Mouse (Mus musculus) MEL (cell line): ENCODE data around the gene Hpn. TPM values are rescaled to one million over a fixed set of nuclear protein-coding genes. Genes with fewer than 3 reads are reported as not detected.

Source experiments
- DNase-seq: peaks from one replicate; pipeline ENCODE4 v3.0.0; 2011; ENCODE audit warnings: low read depth, low spot score
- H3K27ac ChIP-seq: 2 replicates; pipeline ENCODE4 v1.5.1; 2012; ENCODE audit warnings: low read depth, mild to moderate bottlenecking, control low read depth, low read length, moderate library complexity; ENCODE audit not compliant: control insufficient read depth
- H3K27me3 ChIP-seq, 2 experiments: fragments of 150-350 bp in 1 of 2; sonication (generic) in 1 of 2; 2 replicates each; pipeline ENCODE4 v1.6.1; 2012; ENCODE audit warnings: low read length in 2 of 2, mild to moderate bottlenecking in 2 of 2, improper control_type of control experiment in 1 of 2, moderate library complexity in 1 of 2; ENCODE audit not compliant: insufficient read depth in 2 of 2, control insufficient read depth in 1 of 2
- H3K36me3 ChIP-seq, 2 experiments: 2 replicates each; pipeline ENCODE4 v1.6.1; 2012 to 2014; ENCODE audit warnings: low read length in 2 of 2, improper control_type of control experiment in 1 of 2, inconsistent platforms in 1 of 2, mild to moderate bottlenecking in 1 of 2; ENCODE audit not compliant: insufficient read depth in 2 of 2, control insufficient read depth in 1 of 2
- H3K4me1 ChIP-seq, 2 experiments: fragments of 150-350 bp in 1 of 2; sonication (generic) in 1 of 2; 2 replicates each; pipeline ENCODE4 v1.6.1; 2012; ENCODE audit warnings: low read length in 2 of 2, improper control_type of control experiment in 1 of 2, mild to moderate bottlenecking in 1 of 2; ENCODE audit not compliant: insufficient read depth in 2 of 2, control insufficient read depth in 1 of 2
- H3K4me3 ChIP-seq, 2 experiments: fragments of 150-350 bp in 1 of 2; sonication (generic) in 1 of 2; 2 replicates each; pipeline ENCODE4 v1.5.1; 2012; ENCODE audit warnings: low read depth in 2 of 2, low read length in 2 of 2, mild to moderate bottlenecking in 2 of 2, moderate library complexity in 2 of 2, control low read depth in 1 of 2, improper control_type of control experiment in 1 of 2; ENCODE audit not compliant: control insufficient read depth in 1 of 2, insufficient read depth in 1 of 2
- H3K79me2 ChIP-seq: 2 replicates; pipeline ENCODE4 v1.6.1; 2012; ENCODE audit warnings: mild to moderate bottlenecking, low read length, moderate library complexity; ENCODE audit not compliant: control insufficient read depth, poor library complexity, insufficient read depth
- H3K9ac ChIP-seq: 2 replicates; pipeline ENCODE4 v1.6.1; 2012; ENCODE audit warnings: low read depth, mild to moderate bottlenecking, control low read depth, low read length, moderate library complexity; ENCODE audit not compliant: control insufficient read depth, poor library complexity, severe bottlenecking
- H3K9me3 ChIP-seq: fragments of 150-350 bp; sonication (generic); replicated peaks from 2 replicates; pipeline ENCODE4 v1.6.1; 2012; ENCODE audit warnings: mild to moderate bottlenecking, low read length, improper control_type of control experiment, moderate library complexity; ENCODE audit not compliant: insufficient read depth
- CTCF ChIP-seq, 3 experiments: IDR thresholded peaks in 2 of 3; conservative IDR thresholded peaks in 1 of 3; 2 replicates each; pipeline ENCODE4 v1.5.1; 2011 to 2012; ENCODE audit warnings: low read length in 3 of 3, low read depth in 2 of 3, mild to moderate bottlenecking in 2 of 3, improper control_type of control experiment in 1 of 3, inconsistent platforms in 1 of 3, mixed read lengths in 1 of 3, moderate library complexity in 1 of 3; ENCODE audit not compliant: control insufficient read depth in 1 of 3, insufficient read depth in 1 of 3, poor library complexity in 1 of 3, severe bottlenecking in 1 of 3
- E2F4 ChIP-seq: IDR thresholded peaks from 2 replicates; pipeline ENCODE4 v1.6.1; 2011; ENCODE audit warnings: low read depth, low read length, improper control_type of control experiment, borderline replicate concordance
- GATA1 ChIP-seq: IDR thresholded peaks from 2 replicates; pipeline ENCODE4 v1.6.1; 2011; ENCODE audit warnings: low read depth, low read length, improper control_type of control experiment
- JUND ChIP-seq: IDR thresholded peaks from 2 replicates; pipeline ENCODE4 v1.6.1; 2011; ENCODE audit warnings: low read depth, mild to moderate bottlenecking, improper control_type of control experiment, low read length
- MAFK ChIP-seq: IDR thresholded peaks from 2 replicates; pipeline ENCODE4 v1.6.1; 2011; ENCODE audit warnings: low read depth, mild to moderate bottlenecking, low read length, improper control_type of control experiment, borderline replicate concordance
- MYC ChIP-seq: IDR thresholded peaks from 2 replicates; pipeline ENCODE4 v1.6.1; 2011; ENCODE audit warnings: low read depth, mild to moderate bottlenecking, low read length, improper control_type of control experiment, moderate library complexity
- RCOR1 ChIP-seq: IDR thresholded peaks from 2 replicates; pipeline ENCODE4 v1.6.1; 2012; ENCODE audit warnings: low read depth, mild to moderate bottlenecking, inconsistent platforms, low read length, improper control_type of control experiment
- SIN3A ChIP-seq: IDR thresholded peaks from 2 replicates; pipeline ENCODE4 v1.6.1; 2012; ENCODE audit warnings: low read length, improper control_type of control experiment, inconsistent platforms
- TAL1 ChIP-seq: IDR thresholded peaks from 2 replicates; pipeline ENCODE4 v1.6.1; 2012; ENCODE audit warnings: mild to moderate bottlenecking, inconsistent platforms, low read length, moderate library complexity, mixed read lengths
- USF2 ChIP-seq, 2 experiments: IDR thresholded peaks; 2 replicates each; pipeline ENCODE4 v1.6.1; 2011 to 2012; ENCODE audit warnings: improper control_type of control experiment in 2 of 2, low read length in 2 of 2, borderline replicate concordance in 1 of 2, inconsistent platforms in 1 of 2, low read depth in 1 of 2, mild to moderate bottlenecking in 1 of 2; ENCODE audit not compliant: insufficient read depth in 1 of 2
- ZKSCAN1 ChIP-seq: IDR thresholded peaks from 2 replicates; pipeline ENCODE4 v1.6.1; 2012; ENCODE audit warnings: low read depth, mild to moderate bottlenecking, inconsistent platforms, low read length, improper control_type of control experiment, moderate library complexity
- polyA plus RNA-seq, 2 experiments: library from polyadenylated mRNA; stranded (reverse) in 1 of 2; unstranded in 1 of 2; fragments of >175 nt in 1 of 2; fragments of >200 nt in 1 of 2; gene quantifications; 2 replicates each; pipeline versions ENCODE4 v1.2.1 to v1.2.4; 2012; ENCODE audit warnings: low replicate concordance in 2 of 2, low read depth in 1 of 2; ENCODE audit not compliant: insufficient read length in 2 of 2, insufficient read depth in 1 of 2, missing spikeins in 1 of 2
- total RNA-seq: library from RNA; depleted of rRNA; stranded (reverse); fragments of 300-350 nt; gene quantifications from 2 replicates; pipeline ENCODE4 v1.2.3, GENCODE M21; 2012

Hpn gene
- total and polyA plus RNA-seq, 3 experiments = 1.1 to 1.6 TPM; not detected in 1

GRCm38 (mm10) chr7:31126211-31126751 lies 11.2 kb upstream of the Hpn start:
- no peak overlapping the region for H3K4me3 ChIP-seq
- no peak overlapping the region for H3K27ac ChIP-seq
- no peaks in the 10 kb centered on the region for H3K79me2 ChIP-seq
- no peak for DNase-seq
- no peak overlapping the region for H3K9ac ChIP-seq
- TF ChIP-seq CTCF (IDR thresholded peaks at IDR 0.05 in 2 of 3, conservative IDR thresholded peaks at IDR 0.05 in 1 of 3; ENCODE audit: control insufficient read depth in 1 of 3, insufficient read depth in 1 of 3, low read depth in 2 of 3, low read length in 3 of 3, poor library complexity in 1 of 3, severe bottlenecking in 1 of 3) (no peak), JUND (no peak), GATA1 (no peak)
- no peaks in the 10 kb centered on the region for H3K27me3 ChIP-seq
- H3K36me3 ChIP-seq = no peaks in the 10 kb centered on the region
- H3K9me3 ChIP-seq = no peaks in the 10 kb centered on the region
- H3K4me1 ChIP-seq = no peaks in the 10 kb centered on the region

GRCm38 (mm10) chr7:31125116-31125515 lies 10.0 kb upstream of the Hpn start:
- Histone ChIP-seq H3K4me3 (no peak overlapping the region), H3K27ac (no peak overlapping the region), H3K4me1 (no peaks in the 10 kb centered on the region), H3K9me3 (no peaks in the 10 kb centered on the region), H3K27me3 (no peaks in the 10 kb centered on the region), H3K36me3 (no peaks in the 10 kb centered on the region), H3K9ac (no peak overlapping the region), H3K79me2 (no peaks in the 10 kb centered on the region)
- TF ChIP-seq ZKSCAN1 = no peak
- no peak for TF ChIP-seq USF2 (IDR thresholded peaks at IDR 0.05; ENCODE audit: borderline replicate concordance in 1 of 2, insufficient read depth in 1 of 2, low read depth in 1 of 2, low read length in 2 of 2)
- TF ChIP-seq MAFK = no peak
- TF ChIP-seq SIN3A = no peak
- TF ChIP-seq MYC = no peak
- TF ChIP-seq RCOR1 = no peak
- no peak for DNase-seq

- no peaks in the 10 kb centered on the region for H3K4me1 ChIP-seq
- no peaks in the 10 kb centered on the region for H3K27me3 ChIP-seq
- H3K9me3 ChIP-seq = no peaks in the 10 kb centered on the region
- H3K27ac ChIP-seq = no peak overlapping the region
- H3K9ac ChIP-seq = no peak overlapping the region
- DNase-seq = no peak
- TF ChIP-seq RCOR1 (no peak), CTCF (IDR thresholded peaks at IDR 0.05 in 2 of 3, conservative IDR thresholded peaks at IDR 0.05 in 1 of 3; ENCODE audit: control insufficient read depth in 1 of 3, insufficient read depth in 1 of 3, low read depth in 2 of 3, low read length in 3 of 3, poor library complexity in 1 of 3, severe bottlenecking in 1 of 3) (no peak), E2F4 (no peak), TAL1 (no peak)
- H3K4me3 ChIP-seq = no peak overlapping the region
- H3K79me2 ChIP-seq = no peaks in the 10 kb centered on the region
- no peaks in the 10 kb centered on the region for H3K36me3 ChIP-seq
Observed at GRCm38 (mm10) chr7:31124381-31124780, 9.3 kb upstream of the Hpn start.
